Mouse (Mus musculus): ENCODE measurements at regions not wholly inside any gene's neighbourhood (a gene's known extent, or its start where the extent isn't known, plus 50 kb on each side); places are given as distances from the start of the nearest gene placed in this dataset.
A peak's percentile ranks its signal among the peaks of the same experiment; 100 is the strongest.

DNA sequence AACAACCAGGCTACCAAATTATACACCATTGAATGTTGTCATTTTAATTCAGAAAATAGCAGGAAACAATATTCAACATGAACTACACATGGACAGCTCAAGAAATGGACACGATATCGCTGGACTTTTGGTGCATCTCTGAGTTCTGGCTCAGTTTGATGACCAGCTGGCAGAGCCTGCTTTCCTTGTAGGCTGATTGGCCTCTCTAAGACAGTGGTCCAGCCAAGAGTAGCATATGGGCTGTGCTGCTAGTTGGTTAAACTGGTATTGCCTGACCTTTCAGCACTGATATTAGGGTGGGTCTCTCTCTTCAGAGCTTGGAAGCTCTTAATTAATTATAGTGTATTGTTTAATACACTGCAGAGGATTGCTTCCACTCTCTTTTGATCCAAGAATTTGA, 705.8 kb upstream of the Ddx18 start:
- intact Hi-C loops (cut with DNase I) = no loop called here
- no peak for DNase-seq

DNA sequence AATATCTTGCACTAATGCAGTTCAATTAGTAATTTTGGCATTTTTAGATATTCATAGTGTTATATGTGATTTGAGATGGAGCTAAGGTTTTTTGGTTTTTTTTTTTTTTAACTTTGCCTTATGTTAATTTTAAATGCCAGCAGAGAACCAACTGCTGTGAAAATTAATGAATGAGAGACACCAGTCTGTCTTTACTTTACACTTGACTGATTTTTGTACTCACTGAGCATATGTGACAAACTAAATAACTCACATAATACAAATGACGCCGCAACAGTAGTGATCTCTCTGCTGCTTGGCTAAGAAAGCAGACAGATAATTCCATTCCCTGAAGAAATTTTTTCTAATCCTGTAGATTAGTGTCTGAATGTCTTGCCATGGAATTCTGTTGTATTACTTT, 675.2 kb upstream of the Ddx18 start:
- no peak for DNase-seq
- intact Hi-C loops (cut with DNase I) = no loop called here

DNA sequence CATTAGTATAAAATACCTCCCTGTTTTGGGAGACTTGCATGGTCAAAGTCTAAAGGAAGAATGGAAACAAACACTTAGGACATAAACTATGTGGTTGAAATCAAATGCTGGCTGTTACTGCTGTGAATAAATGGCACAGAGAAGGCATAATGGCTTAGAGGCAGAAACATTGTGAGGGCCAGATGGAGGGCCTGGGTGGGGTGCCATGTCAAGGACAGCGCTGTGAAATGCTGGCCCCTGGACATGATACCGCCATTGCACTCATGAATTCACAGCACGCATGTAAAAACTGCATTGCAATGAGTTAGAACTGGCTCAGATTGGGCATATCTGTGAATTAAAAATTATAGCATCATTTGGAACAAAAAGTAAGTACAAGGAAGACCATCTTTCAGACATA, 673.7 kb upstream of the Ddx18 start:
- intact Hi-C loops (cut with DNase I) = no loop called here
- no peak for DNase-seq

DNA sequence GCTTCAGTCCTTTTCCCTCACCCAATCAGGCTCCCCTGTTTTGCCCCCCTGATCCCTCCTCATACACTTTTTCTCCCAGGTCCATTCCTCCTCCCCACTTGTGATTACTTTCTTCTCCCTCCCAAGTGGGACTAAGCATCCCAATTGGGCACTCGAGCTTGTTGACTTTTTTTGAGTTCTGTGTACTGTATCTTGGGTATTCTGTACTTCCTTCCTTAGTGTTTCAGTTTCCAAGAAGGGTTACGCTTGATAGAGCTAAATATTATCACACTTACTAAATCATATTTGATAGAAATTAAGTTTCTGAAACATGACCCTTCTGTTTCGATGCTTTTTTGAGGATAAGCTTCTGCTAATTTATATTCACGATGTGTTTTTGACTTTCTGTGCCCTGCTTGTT, 662.7 kb upstream of the Ddx18 start:
- DNase-seq = no peak
- intact Hi-C loops (cut with DNase I) = no loop called here

DNA sequence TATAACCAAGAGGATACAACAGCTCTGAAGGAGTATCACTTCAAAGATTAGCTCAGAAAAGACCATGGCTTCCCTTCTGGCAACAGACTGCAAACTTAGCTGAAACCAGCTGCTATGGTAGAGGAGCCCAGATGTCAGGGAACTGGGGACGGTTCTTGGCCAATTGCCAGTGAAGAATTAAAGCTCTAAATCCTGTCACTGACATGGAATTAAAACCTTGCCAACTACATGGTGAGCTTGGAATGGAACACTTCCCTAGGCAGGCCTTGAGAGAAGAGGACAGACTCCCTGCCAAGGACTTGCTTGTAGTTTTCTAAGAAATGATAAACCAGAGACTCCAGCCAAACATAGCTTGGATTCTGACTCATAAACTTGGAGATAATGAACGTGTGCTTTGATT, 644.7 kb upstream of the Ddx18 start:
- intact Hi-C loops (cut with DNase I) = no loop called here
- DNase-seq = peak in 1 of 2 experiments; percentile 3

DNA sequence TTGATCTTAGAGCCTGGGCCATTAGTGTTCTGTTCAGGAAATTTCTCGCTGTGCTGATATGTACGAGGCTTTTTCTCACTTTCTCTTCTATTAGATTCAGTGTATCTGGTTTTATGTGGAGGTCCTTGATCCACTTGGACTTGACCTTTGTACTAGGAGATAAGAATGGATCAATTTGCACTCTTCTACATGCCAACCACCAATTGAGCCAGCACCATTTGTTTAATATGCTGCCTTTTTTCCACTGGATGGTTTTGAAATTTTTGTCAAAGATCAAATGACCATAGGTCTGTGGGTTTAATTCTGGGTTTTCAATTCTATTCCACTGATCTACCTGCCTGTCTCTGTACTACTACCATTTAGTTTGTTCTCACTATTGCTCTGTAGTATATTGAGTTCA, 640.8 kb upstream of the Ddx18 start:
- intact Hi-C loops (cut with DNase I) = no loop called here
- no peak for DNase-seq

DNA sequence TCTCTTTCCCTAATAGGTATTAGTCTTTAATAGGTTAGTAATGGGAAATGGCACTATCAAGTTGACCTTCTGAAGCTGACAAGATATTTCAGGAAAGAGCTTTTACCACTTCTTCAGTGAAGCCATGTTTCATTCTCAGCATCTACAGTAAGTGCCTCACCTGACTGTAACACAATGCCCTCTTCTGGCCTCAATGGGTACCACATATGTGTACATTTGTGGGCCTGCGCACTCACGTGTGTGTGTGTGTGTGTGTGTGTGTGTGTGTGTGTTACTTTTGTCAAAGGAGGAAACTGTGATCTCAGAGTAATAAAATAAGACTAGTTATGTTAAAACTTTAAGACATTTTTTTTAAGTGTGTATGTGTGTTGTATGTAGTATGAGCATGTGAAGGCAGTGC, 601.8 kb upstream of the Ddx18 start:
- intact Hi-C loops (cut with DNase I) = no loop called here
- DNase-seq = no peak

DNA sequence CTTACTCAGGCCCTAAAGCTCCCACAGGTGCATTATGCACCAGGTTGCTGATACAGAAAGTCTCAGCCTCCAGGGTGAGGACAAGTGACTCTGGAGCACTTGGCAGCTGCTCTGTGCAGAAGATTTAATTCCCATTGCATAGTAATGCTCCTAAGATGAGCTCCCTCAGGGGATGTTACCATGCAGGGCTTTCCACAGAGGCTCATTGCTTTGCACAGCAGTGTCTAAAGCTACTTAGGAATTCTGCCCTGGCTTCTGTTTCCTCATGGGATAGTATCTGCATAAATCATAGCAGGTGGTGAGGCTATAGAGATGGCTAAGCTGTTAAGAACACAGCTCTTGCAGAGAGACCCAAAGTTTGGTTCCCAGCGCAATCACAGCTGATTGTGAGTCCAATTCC, 594.0 kb upstream of the Ddx18 start:
- no peak for DNase-seq
- intact Hi-C loops (cut with DNase I) = no loop called here

DNA sequence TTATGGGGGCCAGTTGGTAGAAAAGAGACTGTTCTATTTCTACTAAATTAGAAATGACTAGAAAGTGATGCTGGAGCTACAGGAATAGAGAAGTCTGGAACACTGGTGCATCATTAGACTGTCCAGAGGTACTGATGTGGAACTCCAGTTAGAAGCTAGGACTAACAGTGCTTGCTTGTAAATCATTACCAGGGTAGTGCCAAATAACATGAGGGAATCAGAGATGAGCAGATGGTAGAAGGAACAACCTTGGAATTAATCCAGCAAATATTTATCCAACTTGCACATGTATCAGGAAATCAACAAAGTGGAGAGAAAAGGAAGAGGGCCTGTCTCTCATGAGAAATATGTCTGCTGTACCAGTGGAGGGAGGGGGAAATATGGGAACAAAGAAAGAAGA, 573.6 kb upstream of the Ddx18 start:
- intact Hi-C loops (cut with DNase I) = no loop called here

DNA sequence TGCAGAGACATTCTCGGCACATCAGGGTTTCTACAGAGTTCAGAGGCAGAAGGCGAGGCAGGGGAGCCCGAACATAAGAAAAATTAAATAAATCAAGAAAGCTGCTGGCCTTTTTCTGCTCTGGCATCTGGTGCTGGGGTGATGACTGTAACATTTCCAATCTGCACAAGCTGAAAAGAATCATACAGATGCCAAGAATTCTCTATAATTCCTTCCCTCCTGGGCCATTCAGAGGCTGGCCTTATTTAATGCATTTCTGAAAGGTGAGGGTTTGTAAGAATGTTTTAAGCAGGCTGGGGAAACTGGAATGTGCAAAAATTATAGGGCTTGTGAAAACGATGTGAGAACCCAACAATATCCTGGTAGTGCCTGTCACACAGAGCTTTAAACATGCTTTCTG, 556.2 kb upstream of the Ddx18 start:
- intact Hi-C loops (cut with DNase I) = no loop called here
- no peak for DNase-seq

More for the DNA sequence above, 573.6 kb upstream of the Ddx18 start:
- DNase-seq = no peak

DNA sequence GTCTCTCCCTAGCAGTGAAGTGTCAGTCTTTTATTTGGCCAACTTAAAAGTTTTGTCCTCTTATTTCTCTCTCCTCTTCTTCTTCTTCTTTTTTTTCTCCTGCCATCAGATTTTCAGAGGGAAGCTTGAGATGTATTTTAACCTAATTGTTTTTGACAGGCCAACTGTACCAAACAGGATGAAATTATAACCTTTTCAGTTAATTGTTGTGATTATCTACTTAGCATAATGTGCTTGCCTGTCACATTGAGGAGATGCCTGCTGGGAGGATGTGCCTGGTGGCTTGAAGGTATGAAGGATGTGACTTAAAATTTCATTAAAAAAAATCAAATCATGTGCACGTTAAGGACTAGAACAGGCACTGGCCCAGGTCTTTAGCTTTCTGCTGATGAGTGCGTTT, 527.9 kb upstream of the Ddx18 start:
- DNase-seq = no peak
- intact Hi-C loops (cut with DNase I) = no loop called here

DNA sequence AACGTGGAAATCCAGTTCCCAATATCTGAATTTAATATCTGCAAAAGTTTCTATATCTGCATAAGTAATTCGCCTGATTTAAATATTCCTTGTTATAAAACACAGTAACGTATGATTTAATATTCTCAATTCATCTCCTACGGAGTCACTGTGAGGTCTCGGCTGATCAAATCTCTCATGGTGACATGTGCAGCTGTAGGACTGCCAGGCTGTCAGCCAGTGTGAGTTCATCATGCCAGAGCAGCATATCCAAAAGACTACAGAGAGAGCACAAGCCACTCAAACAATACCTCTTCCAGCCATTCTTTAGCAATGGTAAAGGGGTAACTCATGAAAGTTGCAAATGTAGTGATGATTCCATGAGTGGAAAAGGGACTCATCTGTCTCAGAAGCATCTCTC, 514.7 kb upstream of the Ddx18 start:
- DNase-seq = no peak
- intact Hi-C loops (cut with DNase I) = no loop called here

DNA sequence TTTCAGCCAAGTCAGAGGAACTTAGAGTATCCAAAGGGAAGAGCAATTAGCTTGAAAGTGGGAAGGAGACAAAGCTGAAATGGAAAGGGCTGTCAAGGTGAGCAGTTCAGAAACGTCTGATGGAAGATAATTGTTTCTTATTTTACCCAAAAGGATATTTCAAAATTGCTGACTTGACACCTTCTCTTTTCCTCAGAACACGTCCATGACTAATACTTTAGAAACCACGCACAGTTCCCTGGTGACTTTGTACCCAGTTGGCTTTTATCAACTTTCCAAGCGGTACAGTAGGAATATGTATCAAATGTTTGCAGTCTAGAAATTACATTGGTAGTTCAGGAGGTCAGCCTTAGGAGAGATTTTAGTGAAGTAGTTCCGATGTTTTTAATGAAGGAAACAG, 508.3 kb upstream of the Ddx18 start:
- DNase-seq = no peak
- intact Hi-C loops (cut with DNase I) = no loop called here

DNA sequence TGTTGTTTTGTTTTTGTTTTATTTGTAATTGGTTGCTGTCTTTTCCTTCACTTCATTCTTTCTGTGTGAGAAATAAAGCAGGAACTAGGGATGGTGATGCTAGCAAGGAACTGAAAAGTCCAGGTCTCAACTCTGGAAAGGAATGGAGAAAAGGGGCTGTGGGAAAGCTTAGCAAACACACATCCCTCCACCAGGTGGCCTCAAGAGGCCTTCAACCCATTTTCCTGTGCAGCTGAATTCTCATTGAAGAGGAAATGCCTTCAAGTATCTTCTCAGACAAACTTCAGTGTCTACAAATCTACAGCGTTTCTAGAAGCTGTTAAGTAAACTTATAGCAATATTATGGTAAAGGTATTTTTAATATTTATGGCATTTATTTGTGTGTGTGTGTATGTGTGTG, 487.4 kb upstream of the Ddx18 start:
- no peak for DNase-seq
- intact Hi-C loops (cut with DNase I) = no loop called here

DNA sequence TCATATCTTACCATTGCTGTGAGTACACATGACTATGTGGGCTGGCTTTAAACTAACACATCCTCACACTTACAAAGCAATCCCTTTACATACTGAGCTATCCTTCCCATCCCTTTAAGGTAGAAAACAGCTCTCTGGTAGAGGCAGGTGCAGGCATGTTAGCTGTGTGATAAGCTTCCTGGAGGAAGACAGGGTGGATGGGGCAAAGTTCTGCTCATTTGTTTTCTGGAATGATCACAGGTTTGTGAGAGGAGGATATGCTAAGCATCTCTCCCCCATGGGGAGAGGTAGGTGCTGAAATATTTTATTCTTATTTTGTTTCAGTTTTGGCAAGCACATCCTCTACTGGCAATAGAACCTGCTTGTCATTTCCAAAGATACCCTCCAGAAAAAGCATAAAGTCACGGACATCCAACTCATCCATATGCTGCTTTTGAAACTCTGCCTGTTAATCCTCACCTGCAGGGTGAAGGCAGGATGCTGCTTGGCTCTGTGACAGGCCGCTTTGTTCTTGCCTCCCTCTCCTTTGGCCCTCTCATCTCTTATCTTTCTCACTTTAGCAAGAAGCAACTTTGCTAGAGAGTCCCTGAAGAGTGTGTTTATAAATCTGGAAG, 480.4 kb upstream of the Ddx18 start:
- no peak for DNase-seq
- intact Hi-C loops (cut with DNase I) = no loop called here

DNA sequence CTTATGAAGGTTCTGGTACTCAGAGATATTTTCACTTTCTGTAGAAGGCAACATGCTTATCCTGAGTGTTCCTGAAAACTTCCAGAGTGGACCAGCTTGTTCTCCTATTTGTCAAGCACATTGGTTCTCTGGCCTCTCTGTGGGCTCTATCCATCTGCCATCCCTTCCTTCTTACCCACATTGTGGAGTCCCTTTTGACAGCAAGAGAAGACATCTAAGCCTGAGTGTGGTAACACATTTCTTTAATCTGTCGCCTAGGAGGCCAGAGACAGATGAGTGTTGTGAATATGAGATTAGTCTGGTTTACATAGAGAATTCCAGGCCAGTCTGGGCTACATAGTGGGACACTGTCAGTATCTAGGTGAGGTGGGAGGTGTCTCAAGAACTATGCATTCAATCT, 476.1 kb upstream of the Ddx18 start:
- DNase-seq = no peak
- intact Hi-C loops (cut with DNase I) = no loop called here

DNA sequence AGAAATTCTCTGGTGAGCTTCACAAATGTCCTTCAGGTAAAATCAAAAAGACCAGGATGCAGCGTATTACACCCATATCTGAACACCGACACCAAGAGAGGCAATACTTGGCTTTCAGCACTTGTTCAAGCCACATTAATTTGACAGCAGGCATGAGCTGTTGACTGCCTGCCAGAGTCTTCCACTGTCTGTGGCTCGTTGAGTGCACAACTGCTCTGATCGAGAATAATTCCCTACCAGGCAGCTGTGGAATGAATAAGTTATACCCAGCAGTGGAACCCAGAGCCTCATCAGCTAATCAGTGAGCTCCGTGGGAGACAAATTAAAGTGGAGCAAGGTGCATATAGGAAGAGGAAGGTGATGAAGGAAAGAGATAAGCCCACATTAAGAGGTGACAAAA, 475.3 kb upstream of the Ddx18 start:
- intact Hi-C loops (cut with DNase I) = no loop called here

DNA sequence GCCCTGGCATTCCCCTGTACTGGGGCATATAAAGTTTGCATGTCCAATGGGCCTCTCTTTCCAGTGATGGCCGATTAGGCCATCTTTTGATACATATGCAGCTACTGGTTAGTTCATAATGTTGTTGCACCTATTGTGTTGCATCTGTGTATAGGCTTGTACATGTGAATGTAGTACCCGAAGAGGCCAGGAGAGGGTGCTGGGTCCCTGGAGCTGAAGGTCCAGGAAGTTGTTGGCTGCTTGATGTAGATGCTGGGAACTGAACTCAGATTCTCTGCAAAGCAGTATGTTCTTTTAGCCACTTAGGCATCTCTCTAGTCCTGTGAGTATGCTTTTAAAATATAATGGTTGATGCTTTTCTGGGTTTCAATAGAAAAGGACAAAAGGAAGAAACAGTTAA, 440.0 kb upstream of the Ddx18 start:
- intact Hi-C loops (cut with DNase I) = no loop called here

More for the DNA sequence above, 475.3 kb upstream of the Ddx18 start:
- no peak for DNase-seq

DNA sequence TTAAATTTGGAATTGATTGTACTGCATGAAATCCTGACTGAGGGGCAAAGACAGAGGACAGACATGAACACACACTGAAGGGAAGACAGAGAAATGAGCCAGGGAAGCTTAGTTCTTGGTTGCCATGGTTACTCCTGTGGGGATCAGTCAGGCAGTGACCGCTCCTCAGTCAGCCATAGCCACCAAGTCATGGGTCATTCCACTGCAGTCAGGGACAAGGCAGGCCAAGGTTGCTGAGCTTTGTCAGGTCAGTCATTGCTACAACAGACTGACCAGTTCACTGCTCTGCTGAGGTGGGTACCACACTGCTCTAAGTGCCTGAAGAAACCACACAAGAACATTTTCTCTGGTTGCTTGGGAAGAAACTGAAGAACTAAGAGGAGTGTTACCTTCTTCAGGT, 428.7 kb upstream of the Ddx18 start:
- intact Hi-C loops (cut with DNase I) = no loop called here
- DNase-seq = no peak

More for the DNA sequence above, 440.0 kb upstream of the Ddx18 start:
- DNase-seq = no peak

DNA sequence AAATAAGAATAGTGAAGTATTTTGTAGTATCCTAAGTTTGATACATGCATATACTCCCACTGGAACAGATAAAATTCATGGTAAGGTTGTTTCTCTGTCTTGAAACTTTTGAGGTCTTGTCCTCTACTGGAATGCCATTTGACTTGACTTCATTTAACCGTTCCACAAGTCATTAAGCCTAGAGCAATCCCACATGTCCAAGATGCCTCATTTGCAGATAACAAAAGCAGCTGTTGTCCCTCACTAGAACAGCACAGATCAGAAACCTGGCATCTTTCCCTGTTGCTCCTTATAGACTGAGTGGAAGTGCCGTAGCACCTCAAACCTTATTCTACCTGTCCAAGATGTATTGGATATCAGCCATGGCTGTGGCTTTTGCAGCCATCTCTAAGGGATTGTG, 422.9 kb upstream of the Ddx18 start:
- intact Hi-C loops (cut with DNase I) = no loop called here
- DNase-seq = no peak

DNA sequence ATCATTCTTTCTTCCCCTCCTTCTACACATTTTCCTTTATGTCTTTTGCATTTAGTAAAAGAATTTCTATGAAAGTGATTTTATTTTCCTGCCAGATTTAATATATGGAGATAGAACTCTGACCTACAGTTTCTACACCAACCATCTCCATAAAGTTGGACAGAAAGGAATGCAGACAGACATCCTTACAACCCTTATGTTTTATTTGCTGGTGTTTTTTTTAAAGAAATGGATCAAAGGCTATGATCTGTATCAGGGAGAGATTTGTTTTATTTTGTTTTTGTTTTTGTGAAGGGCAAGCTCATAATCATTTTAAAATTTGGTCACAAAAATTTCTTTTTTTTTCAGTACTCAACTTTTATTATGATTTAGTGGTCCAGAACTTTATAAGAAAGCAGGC, 391.2 kb upstream of the Ddx18 start:
- no peak for DNase-seq
- intact Hi-C loops (cut with DNase I) = no loop called here

DNA sequence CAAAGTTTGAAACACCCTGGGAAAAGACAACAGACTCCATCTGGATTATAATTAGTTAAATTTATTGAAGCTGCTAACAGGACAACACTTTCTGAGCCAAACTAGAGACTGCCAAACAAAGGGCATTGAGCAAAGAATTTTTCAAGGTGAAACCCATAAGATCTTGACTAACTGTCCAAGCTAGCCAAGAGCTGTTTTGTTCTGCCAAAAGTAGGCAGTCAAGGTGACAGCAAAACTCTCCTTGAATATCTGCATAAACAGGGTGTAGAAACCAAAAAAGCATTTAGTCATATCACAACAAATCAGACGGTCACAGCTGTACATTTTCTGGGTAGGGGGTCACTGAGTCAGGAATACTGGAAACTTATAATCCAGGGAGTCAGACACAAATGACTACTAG, 368.1 kb upstream of the Ddx18 start:
- DNase-seq = no peak
- intact Hi-C loops (cut with DNase I) = no loop called here
